Comparison of ENCODE assay signal across 8 mouse cellular contexts in genomic region chr17:78834856-78835835, GRCm38 (mm10). TPM values are rescaled to one million over a fixed set of nuclear protein-coding genes. Genes with fewer than 3 reads are reported as not detected.
A peak's percentile ranks its signal among the peaks of the same experiment; 100 is the strongest.
DNase-seq lines count a peak whose midpoint lies in the region; ATAC-seq and TF ChIP-seq lines count a peak whose summit lies in the region.

TSS of gene Heatr5b (minus strand) at chr17:78835364.
TSS of gene Gpatch11 (plus strand) at chr17:78835567.

- peak within 1 kb of the TSS; percentile 99 for H3K4me2 ChIP-seq in forebrain, embryonic 16.5 days (ENCODE audit: low read length)
- H3K4me2 ChIP-seq in lung, embryonic 14.5 days: peak within 1 kb of the TSS; percentile 85

- peak; percentile 79 for TF ChIP-seq POLR2A in olfactory bulb, adult 2 months (IDR thresholded peaks at IDR 0.05; ENCODE audit: insufficient read depth, low read depth, low read length)
- TF ChIP-seq POLR2A in thymus, adult 2 months (IDR thresholded peaks at IDR 0.05; ENCODE audit: control insufficient read depth, extremely low read depth, insufficient read depth, low read length, poor library complexity): peak; percentile 90

- no peaks in the 10 kb centered on the region for H3K9me3 ChIP-seq in G1E (replicated peaks)
- no peaks in the 10 kb centered on the region for H3K9me3 ChIP-seq in forebrain, embryonic 16.5 days (ENCODE audit: control insufficient read depth, low read length)
- no peaks in the 10 kb centered on the region for H3K9me3 ChIP-seq in lung, embryonic 14.5 days (ENCODE audit: low read depth, low read length)

- H3K27me3 ChIP-seq in G1E (ENCODE audit: insufficient read depth, low read length): no peaks in the 10 kb centered on the region
- H3K27me3 ChIP-seq in forebrain, embryonic 16.5 days (replicated peaks; ENCODE audit: control insufficient read depth, insufficient read depth, low read length): no peaks in the 10 kb centered on the region
- no peaks in the 10 kb centered on the region for H3K27me3 ChIP-seq in lung, embryonic 14.5 days (ENCODE audit: insufficient read depth, low read length)
- H3K27me3 ChIP-seq in thymus, adult 2 months (ENCODE audit: control insufficient read depth, insufficient read depth, low read length): no peaks in the 10 kb centered on the region

- H3K4me1 ChIP-seq in G1E (ENCODE audit: insufficient read depth, low read depth, low read length): peaks cover 13% of the 10 kb centered on the region
- peaks cover 17% of the 10 kb centered on the region for H3K4me1 ChIP-seq in forebrain, embryonic 16.5 days (replicated peaks; ENCODE audit: control insufficient read depth, insufficient read depth, low read length)
- no peaks in the 10 kb centered on the region for H3K4me1 ChIP-seq in lung, embryonic 14.5 days (ENCODE audit: insufficient read depth)
- H3K4me1 ChIP-seq in olfactory bulb, adult 2 months (ENCODE audit: control insufficient read depth, insufficient read depth, low read length): no peaks in the 10 kb centered on the region
- no peaks in the 10 kb centered on the region for H3K4me1 ChIP-seq in thymus, adult 2 months (replicated peaks; ENCODE audit: control insufficient read depth, insufficient read depth, low read length)

- H3K4me3 ChIP-seq in G1E (ENCODE audit: low read depth, low read length): peak within 1 kb of the TSS; percentile 89
- peak within 1 kb of the TSS; percentile 90 for H3K4me3 ChIP-seq in forebrain, embryonic 16.5 days (replicated peaks; ENCODE audit: low read length)
- peak within 1 kb of the TSS; percentile 83 for H3K4me3 ChIP-seq in layer of hippocampus, adult 2 months
- H3K4me3 ChIP-seq in lung, embryonic 14.5 days (ENCODE audit: low read depth, low read length): peak within 1 kb of the TSS; percentile 84
- H3K4me3 ChIP-seq in olfactory bulb, adult 2 months (ENCODE audit: insufficient read depth, low read depth, low read length): peak within 1 kb of the TSS; percentile 68
- peak within 1 kb of the TSS; percentile 86 for H3K4me3 ChIP-seq in thymus, adult 2 months (ENCODE audit: control insufficient read depth, insufficient read depth, low read length)

- DNase-seq in G1E (ENCODE audit: low spot score): peak; percentile 92
- DNase-seq in cerebellum, adult 18-20 months: peak; percentile 99
- peak; percentile 98 for DNase-seq in heart, postnatal 36 days
- DNase-seq in layer of hippocampus, adult 2 months (ENCODE audit: low spot score in 2 of 2): peak; percentile 97 to 99
- peak; percentile 99 for DNase-seq in lung, embryonic 14.5 days
- peak; percentile 97 for DNase-seq in thymus, adult 2 months

- TF ChIP-seq CTCF in G1E (IDR thresholded peaks at IDR 0.05; ENCODE audit: low read depth, low read length): no peak
- no peak for TF ChIP-seq CTCF in layer of hippocampus, adult 2 months (conservative IDR thresholded peaks at IDR 0.05)
- no peak for TF ChIP-seq CTCF in lung, embryonic 14.5 days (IDR thresholded peaks at IDR 0.05; ENCODE audit: low read depth)
- TF ChIP-seq CTCF in olfactory bulb, adult 2 months (IDR thresholded peaks at IDR 0.05; ENCODE audit: insufficient read depth, low read depth, low read length): no peak
- peak; percentile 18; the same call in 1 of the 2 replicates for TF ChIP-seq CTCF in thymus, adult 2 months (IDR thresholded peaks at IDR 0.05; ENCODE audit: borderline replicate concordance, control insufficient read depth, extremely low read depth, insufficient read depth, low read length, poor library complexity)

- H3K9ac ChIP-seq in forebrain, embryonic 16.5 days (replicated peaks; ENCODE audit: low read depth, low read length): peak within 1 kb of the TSS; percentile 93
- peak within 1 kb of the TSS; percentile 90 for H3K9ac ChIP-seq in lung, embryonic 14.5 days

- peak; percentile 85 for ATAC-seq in G1E (ENCODE audit: extremely low read depth, insufficient number of reproducible peaks, low FRiP score, poor library complexity, severe bottlenecking)
- ATAC-seq in forebrain, embryonic 16.5 days: peak; percentile 98
- peak; percentile 99 for ATAC-seq in lung, embryonic 14.5 days (ENCODE audit: insufficient read depth)

- WGBS in forebrain, embryonic 16.5 days: under 1% methylated on average over 79 of the region's 81 CpGs
- under 1% methylated on average over 81 of the region's 81 CpGs for WGBS in lung, embryonic 14.5 days
- under 1% methylated on average over 81 of the region's 81 CpGs for WGBS in olfactory bulb, adult 2 months
- WGBS in thymus, adult 2 months: under 1% methylated on average over 81 of the region's 81 CpGs

- peak within 1 kb of the TSS; percentile 84 for H3K27ac ChIP-seq in forebrain, embryonic 16.5 days (ENCODE audit: low read length)
- peak within 1 kb of the TSS; percentile 89 for H3K27ac ChIP-seq in layer of hippocampus, adult 2 months
- peak within 1 kb of the TSS; percentile 86 for H3K27ac ChIP-seq in lung, embryonic 14.5 days (ENCODE audit: low read depth)
- H3K27ac ChIP-seq in olfactory bulb, adult 2 months (ENCODE audit: insufficient read depth, low read depth, low read length): no peak within 1 kb of the TSS; the same call in 1 of the 2 replicates
- H3K27ac ChIP-seq in thymus, adult 2 months (ENCODE audit: control insufficient read depth, insufficient read depth, low read length): peak within 1 kb of the TSS; percentile 67

- peaks cover 46% of the 10 kb centered on the region for H3K36me3 ChIP-seq in G1E (replicated peaks)
- peaks cover 13% of the 10 kb centered on the region for H3K36me3 ChIP-seq in forebrain, embryonic 16.5 days (ENCODE audit: control insufficient read depth, insufficient read depth)
- H3K36me3 ChIP-seq in lung, embryonic 14.5 days (ENCODE audit: insufficient read depth): peaks cover 15% of the 10 kb centered on the region
- peaks cover 17% of the 10 kb centered on the region for H3K36me3 ChIP-seq in thymus, adult 2 months (ENCODE audit: control insufficient read depth, insufficient read depth, low read length)

- intact Hi-C loops in heart, postnatal 36 days (cut with DNase I): loop anchor here (5.0 kb wide), 3 partner anchors 87 to 102 kb away; partner anchors contain the start of genes Cebpz, Ndufaf7 and Strn

RNA-seq across cellular contexts. Expression of gene Heatr5b, which starts in this region (rescaled TPM):
- total RNA-seq in G1E (2014; fragmentation: Nextera tagmentation): 36.9 and 50.7 TPM in 2 replicates
- total RNA-seq in G1E (2017): 25.1 and 27.2 TPM in 2 replicates
- 1.8 and 2.9 TPM in 2 replicates for polyA plus RNA-seq in G1E (2012)
- polyA plus RNA-seq in forebrain, embryonic 16.5 days (2015; fragmentation: Nextera tagmentation; extraction: Ambion mirVana): 24.8 and 27.5 TPM in 2 replicates
- total RNA-seq in heart, postnatal 36 days (2021): 10 to 100 TPM; 42.5 to 44.8 TPM
- 10 to 100 TPM; 49.6 to 55.1 TPM for total RNA-seq in layer of hippocampus, adult 2 months (2021)
- polyA plus RNA-seq in lung, embryonic 14.5 days (2014; fragmentation: Nextera tagmentation; extraction: Ambion mirVana): 12.3 and 15.0 TPM in 2 replicates
- 184 TPM in 1 of 2 replicates, not detected in the other for polyA plus RNA-seq in olfactory bulb, adult 2 months (2012; ENCODE audit: insufficient read depth, insufficient read length, low replicate concordance, missing spikeins)
- 30.8 and 32.3 TPM in 2 replicates for polyA plus RNA-seq in thymus, adult 2 months (2012; rRNA removed)

RNA-seq across cellular contexts. Expression of gene Gpatch11, which starts in this region (rescaled TPM):
- total RNA-seq in G1E (2014; fragmentation: Nextera tagmentation): 21.1 and 39.9 TPM in 2 replicates
- total RNA-seq in G1E (2017): 26.8 and 35.2 TPM in 2 replicates
- 1.5 and 4.4 TPM in 2 replicates for polyA plus RNA-seq in G1E (2012)
- 49.5 and 53.5 TPM in 2 replicates for polyA plus RNA-seq in forebrain, embryonic 16.5 days (2015; fragmentation: Nextera tagmentation; extraction: Ambion mirVana)
- 10 to 100 TPM; 28.4 to 28.5 TPM for total RNA-seq in heart, postnatal 36 days (2021)
- 10 to 100 TPM; 32.4 to 37.9 TPM for total RNA-seq in layer of hippocampus, adult 2 months (2021)
- polyA plus RNA-seq in lung, embryonic 14.5 days (2014; fragmentation: Nextera tagmentation; extraction: Ambion mirVana): 35.6 and 36.0 TPM in 2 replicates
- polyA plus RNA-seq in olfactory bulb, adult 2 months (2012; ENCODE audit: insufficient read depth, insufficient read length, low replicate concordance, missing spikeins): not detected in 2 replicates
- polyA plus RNA-seq in thymus, adult 2 months (2012; rRNA removed): 15.3 and 18.8 TPM in 2 replicates
